Mouse (Mus musculus) heart, postnatal 0 days (tissue): Measurements from ENCODE around the gene C2cd2.

ENCODE experiments used
- CTCF ChIP-seq: IDR thresholded peaks from 2 replicates; pipeline ENCODE4 v1.5.1; 2016; ENCODE audit warnings: antibody characterized with exemption, control low read depth, low read depth
- EP300 ChIP-seq: IDR thresholded peaks from 2 replicates; pipeline ENCODE4 v1.6.1; 2016; ENCODE audit warnings: antibody characterized with exemption, low read depth

GRCm38 (mm10) chr16:97952371-97952770, 10.0 kb downstream of the C2cd2 start:
- TF ChIP-seq CTCF = no peak
- TF ChIP-seq EP300 = no peak
